Mouse (Mus musculus) forebrain, embryonic 14.5 days (tissue): ENCODE results near the gene Gpr162. TPM values are rescaled to one million over a fixed set of nuclear protein-coding genes. Genes with fewer than 3 reads are reported as not detected.

Experiments
- ATAC-seq: fragments of 200-750 bp; cut with Nextera tagmentation; 2 replicates; pipeline ENCODE4 v1.8.0; 2017; ENCODE audit warnings: mild to moderate bottlenecking, moderate library complexity
- DNase-seq: peaks from one replicate; pipeline ENCODE4 v3.0.0-alpha.2; 2015; ENCODE audit warnings: low spot score
- H3K27ac ChIP-seq: fragments of 300-500 bp; sonication (generic); 2 replicates; pipeline ENCODE4 v1.5.1; 2014; ENCODE audit warnings: low read depth, mild to moderate bottlenecking, control low read depth, low read length, moderate library complexity
- H3K27me3 ChIP-seq: fragments of 300-500 bp; sonication (generic); replicated peaks from 2 replicates; pipeline ENCODE4 v1.6.1; 2014; ENCODE audit warnings: low read length, control low read depth, mixed read lengths; ENCODE audit not compliant: control insufficient read depth, insufficient read depth
- H3K36me3 ChIP-seq: fragments of 300-500 bp; sonication (generic); 2 replicates; pipeline ENCODE4 v1.6.1; 2014; ENCODE audit warnings: low read length, control low read depth; ENCODE audit not compliant: control insufficient read depth, insufficient read depth
- H3K4me1 ChIP-seq: fragments of 300-500 bp; sonication (generic); 2 replicates; pipeline ENCODE4 v1.6.1; 2014; ENCODE audit warnings: antibody characterized with exemption, low read length, control low read depth; ENCODE audit not compliant: control insufficient read depth, insufficient read depth
- H3K4me2 ChIP-seq: fragments of 300-500 bp; sonication (generic); 2 replicates; pipeline ENCODE4 v1.6.1; 2014; ENCODE audit warnings: mild to moderate bottlenecking, control low read depth, low read length
- H3K4me3 ChIP-seq: fragments of 300-500 bp; sonication (generic); 2 replicates; pipeline ENCODE4 v1.5.1; 2014; ENCODE audit warnings: low read depth, low read length, control low read depth
- H3K9ac ChIP-seq: fragments of 300-500 bp; sonication (generic); 2 replicates; pipeline ENCODE4 v1.6.1; 2014; ENCODE audit warnings: mild to moderate bottlenecking, low read length, control low read depth, moderate library complexity
- H3K9me3 ChIP-seq: fragments of 300-500 bp; sonication (generic); replicated peaks from 2 replicates; pipeline ENCODE4 v1.6.1; 2016; ENCODE audit warnings: low read length, control low read depth, mixed read lengths; ENCODE audit not compliant: control insufficient read depth
- WGBS: fragments of 180-500 bp; shearing (Covaris S2); extraction: QIAGEN DNeasy Blood & Tissue Kit; methylation state at CpG from one replicate; pipeline ENCODE4 v1.1.7; 2014; 5-methylcytosine and 5-hydroxymethylcytosine counted together
- polyA plus RNA-seq: library from polyadenylated mRNA; unstranded; fragments of >200 nt; fragmentation: Nextera tagmentation; extraction: Ambion mirVana; gene quantifications from 2 replicates; pipeline ENCODE4 v1.2.1, GENCODE M21; 2014

Gpr162 gene
- polyA plus RNA-seq, 1 experiment from 2014 or later: 11.0 TPM

DNA sequence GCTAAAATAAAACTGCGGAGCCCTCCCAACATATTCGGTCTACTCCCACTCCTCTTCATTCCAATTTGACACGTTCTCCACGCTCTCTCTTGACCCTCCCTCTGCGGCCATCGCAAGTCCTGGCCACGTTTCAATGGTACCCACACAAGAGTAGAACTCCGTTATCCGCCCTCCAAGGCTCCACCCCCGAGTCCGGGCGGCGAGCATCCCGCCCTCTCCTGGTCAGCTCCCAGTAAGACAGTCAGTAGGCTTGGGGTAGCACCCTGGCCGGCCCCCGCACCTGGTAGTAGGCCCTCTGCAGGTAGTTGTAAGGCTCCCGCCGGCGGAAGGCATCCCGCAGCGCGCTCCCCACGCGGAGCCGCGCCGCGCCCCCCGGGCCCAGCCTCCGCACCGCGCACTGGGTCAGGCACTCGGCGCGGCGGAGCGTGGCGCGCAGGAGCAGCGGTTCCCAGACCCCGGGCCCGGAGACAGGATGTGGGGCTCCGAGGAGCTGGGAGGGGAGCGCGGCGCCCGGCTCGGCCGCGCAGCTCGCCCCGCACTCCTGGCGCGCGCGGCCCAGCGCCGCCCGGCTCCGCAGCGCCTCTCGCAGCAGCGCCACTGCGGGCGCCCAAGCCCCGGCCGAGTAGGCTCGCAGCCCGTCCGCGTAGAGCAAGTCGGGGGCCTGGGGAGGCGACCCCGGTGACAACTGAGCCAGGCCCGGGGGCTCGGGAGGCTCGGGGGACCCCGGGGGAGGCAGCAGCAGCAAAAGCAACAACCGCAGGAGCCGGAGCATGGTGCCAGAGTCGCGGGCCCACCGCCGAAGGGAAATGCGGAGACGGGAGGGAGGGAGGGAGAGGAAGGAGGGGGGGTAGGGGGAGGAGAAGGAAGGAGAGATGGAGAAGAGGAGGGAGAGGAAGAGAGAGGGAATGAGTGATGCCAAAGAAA is 6.6 kb downstream of the Gpr162 start, which contains the start of gene P3h3:
Gene P3h3 (minus strand): TSS at position 837 of the 924 bp plus-strand sequence.
- Histone ChIP-seq H3K9ac (peak within 1 kb of the TSS; percentile 93), H3K27ac (peak within 1 kb of the TSS; percentile 98), H3K27me3 (no peaks in the 10 kb centered on the region), H3K4me1 (peaks cover 21% of the 10 kb centered on the region), H3K4me3 (peak within 1 kb of the TSS; percentile 75), H3K4me2 (peak within 1 kb of the TSS; percentile 78), H3K9me3 (no peaks in the 10 kb centered on the region), H3K36me3 (peaks cover 31% of the 10 kb centered on the region)
- under 1% methylated on average over 85 of the region's 86 CpGs for WGBS
- ATAC-seq: peak; percentile 87
- DNase-seq: peak; percentile 90

DNA sequence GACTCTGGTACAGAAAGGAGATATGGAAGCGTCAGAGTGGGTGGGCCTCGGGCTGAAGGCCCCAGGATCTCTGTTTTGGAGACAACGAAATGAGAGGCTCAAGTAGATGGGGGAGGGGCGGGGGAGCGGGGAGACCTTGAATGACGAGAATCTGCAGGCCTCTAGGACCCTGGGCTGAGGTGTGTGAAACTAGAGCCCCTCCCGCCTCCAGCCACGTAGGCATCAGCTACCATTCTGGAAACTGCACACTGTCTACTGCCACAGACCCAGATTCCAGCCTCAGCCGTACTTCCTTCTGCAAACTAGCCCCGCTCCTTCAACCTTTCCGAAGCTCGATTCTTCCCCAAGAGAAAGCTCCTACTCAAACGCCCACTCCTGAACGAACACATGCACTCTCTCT is 7.5 kb downstream of the Gpr162 start:
- H3K27ac ChIP-seq: peak overlapping the region; percentile 98
- DNase-seq (peak; percentile 74), ATAC-seq (peak; percentile 55)
- peaks cover 34% of the 10 kb centered on the region for H3K36me3 ChIP-seq
- H3K4me2 ChIP-seq: peak overlapping the region; percentile 78
- peaks cover 20% of the 10 kb centered on the region for H3K4me1 ChIP-seq
- no peaks in the 10 kb centered on the region for H3K27me3 ChIP-seq
- WGBS: 3% methylated on average over 14 of the region's 14 CpGs
- H3K9me3 ChIP-seq: no peaks in the 10 kb centered on the region
- peak overlapping the region; percentile 93 for H3K9ac ChIP-seq
- H3K4me3 ChIP-seq: peak overlapping the region; percentile 75

DNA sequence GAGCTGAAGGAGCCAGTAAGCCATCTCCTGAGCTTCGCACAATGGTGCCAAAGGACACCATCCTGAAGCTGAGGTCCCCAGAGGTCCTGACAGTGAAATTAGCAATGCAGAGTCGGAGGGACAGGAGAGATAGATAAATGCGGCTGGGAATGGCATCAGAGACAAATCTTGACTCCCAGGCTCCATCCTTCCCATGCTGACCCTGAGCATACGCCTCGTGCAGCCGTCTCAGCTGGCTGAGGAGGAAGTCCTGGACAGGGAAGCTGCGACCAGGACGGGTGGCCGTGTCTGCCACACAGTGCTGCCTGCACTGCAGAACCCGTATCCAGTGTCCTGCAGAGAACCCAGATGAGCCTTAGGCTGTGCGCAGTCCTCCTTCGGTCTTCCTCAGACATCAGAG is 9.1 kb downstream of the Gpr162 start:
- Histone ChIP-seq H3K9me3 (no peaks in the 10 kb centered on the region), H3K9ac (no peak overlapping the region), H3K27me3 (no peaks in the 10 kb centered on the region), H3K4me2 (no peak overlapping the region), H3K36me3 (peaks cover 34% of the 10 kb centered on the region), H3K27ac (no peak overlapping the region), H3K4me3 (no peak overlapping the region), H3K4me1 (peaks cover 15% of the 10 kb centered on the region)
- WGBS: 79% methylated on average over 12 of the region's 12 CpGs
- no peak for ATAC-seq
- DNase-seq: no peak

DNA sequence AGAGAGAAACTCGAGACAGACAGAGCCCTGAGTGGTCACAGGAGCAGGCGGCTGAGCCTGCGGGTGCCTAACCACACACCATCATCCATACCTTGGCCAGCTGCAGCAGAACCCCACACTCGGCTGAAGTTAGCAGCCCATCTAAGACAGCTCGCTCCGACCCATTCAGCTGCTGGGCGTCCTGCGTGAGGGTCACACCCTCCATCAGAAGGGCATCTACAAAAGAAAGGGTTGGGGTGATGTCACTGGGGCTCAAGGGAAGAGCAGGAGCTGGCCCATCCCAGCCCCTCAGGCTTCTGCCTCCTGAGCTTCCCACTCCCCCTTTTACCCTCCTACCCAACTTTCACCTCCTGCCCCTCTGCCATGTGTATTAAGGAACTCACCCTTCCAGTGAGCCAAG is 13.2 kb downstream of the Gpr162 start:
- WGBS: 54% methylated on average over 8 of the region's 8 CpGs

DNA sequence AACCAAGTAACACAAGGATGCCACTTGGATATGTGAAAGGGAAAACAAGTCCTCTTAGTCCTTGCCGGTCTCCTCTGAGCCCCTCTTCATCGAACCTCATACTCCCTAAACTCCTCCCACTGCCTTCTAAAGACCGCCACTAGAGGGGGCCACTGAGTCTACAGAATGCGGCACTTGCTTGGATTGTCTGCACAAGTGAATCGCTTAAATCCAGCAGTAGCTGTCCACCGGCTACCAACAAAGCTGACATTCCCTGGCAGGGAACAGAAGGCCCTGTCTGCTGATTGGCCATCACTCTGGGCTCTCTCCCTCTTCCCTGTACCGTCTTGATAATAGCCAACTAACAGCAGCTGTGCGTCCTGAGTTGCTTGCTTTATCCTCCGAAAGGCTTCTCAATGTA is 16.5 kb downstream of the Gpr162 start:
- ATAC-seq: peak; percentile 92
- Histone ChIP-seq H3K9ac (no peak overlapping the region), H3K27ac (peak overlapping the region; percentile 52; the same call in 1 of the 2 replicates), H3K27me3 (no peaks in the 10 kb centered on the region), H3K9me3 (no peaks in the 10 kb centered on the region), H3K4me3 (no peak overlapping the region), H3K36me3 (peaks cover 18% of the 10 kb centered on the region), H3K4me1 (no peaks in the 10 kb centered on the region), H3K4me2 (0 out of 2 replicates have a peak overlapping the region, but pooled peaks have one; percentile 15)
- peak; percentile 97 for DNase-seq
- 7% methylated on average over 9 of the region's 9 CpGs for WGBS

More for the DNA sequence above, 13.2 kb downstream of the Gpr162 start:
- ATAC-seq (no peak), DNase-seq (no peak)
- Histone ChIP-seq H3K4me2 (no peak overlapping the region), H3K4me3 (no peak overlapping the region), H3K9ac (no peak overlapping the region), H3K4me1 (no peaks in the 10 kb centered on the region), H3K27ac (no peak overlapping the region), H3K36me3 (peaks cover 33% of the 10 kb centered on the region), H3K27me3 (no peaks in the 10 kb centered on the region), H3K9me3 (no peaks in the 10 kb centered on the region)

DNA sequence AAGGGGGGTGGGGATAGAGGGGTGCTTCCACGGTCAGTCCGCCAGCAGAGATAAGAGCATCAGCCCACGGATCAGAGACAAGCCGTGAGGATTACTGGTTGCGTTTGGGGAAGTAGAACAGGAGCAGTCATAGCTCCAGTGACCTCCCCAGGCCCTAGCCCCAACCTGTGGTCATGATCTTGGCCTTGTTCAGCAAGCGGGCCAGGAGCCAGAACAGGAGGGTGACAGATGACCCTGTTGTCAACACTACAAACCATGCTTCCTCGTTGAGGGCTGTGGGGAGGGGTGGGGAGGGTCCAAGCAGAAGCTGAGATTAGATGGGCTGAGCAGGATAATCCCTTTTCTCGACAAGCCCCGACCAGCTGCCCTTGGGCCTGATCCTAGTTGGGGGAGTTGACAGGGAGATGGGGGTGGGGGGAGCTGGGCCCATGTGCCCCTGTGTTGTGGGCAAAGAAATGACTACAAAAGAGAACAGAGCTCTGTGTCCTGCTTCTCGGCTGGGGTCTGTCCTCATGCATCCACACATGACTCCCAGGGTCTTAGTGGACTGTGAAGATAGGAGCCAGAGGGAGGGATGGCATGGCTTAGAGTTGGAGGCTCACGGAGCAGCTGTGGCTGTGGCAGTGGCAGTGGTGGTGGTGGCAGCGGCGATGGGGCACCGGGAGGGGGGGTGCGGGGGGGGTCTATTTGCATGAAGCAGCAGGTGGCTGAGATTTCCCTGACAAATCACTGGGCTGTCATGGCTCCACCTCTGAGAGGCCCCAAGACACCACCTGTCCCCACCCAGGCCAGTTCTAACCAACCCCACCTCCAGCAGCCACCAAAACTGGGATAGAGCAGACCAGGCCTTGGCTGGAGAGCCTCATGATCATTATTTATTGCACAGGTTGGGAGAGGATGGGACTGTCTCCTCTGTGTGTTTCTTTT is 23.3 kb downstream of the Gpr162 start, which contains the start of gene Gnb3:
Gene Gnb3 (minus strand): TSS at position 35 of the 927 bp plus-strand sequence.
- peaks cover 11% of the 10 kb centered on the region; the same call in 1 of the 2 replicates for H3K36me3 ChIP-seq
- H3K9ac ChIP-seq: peak within 1 kb of the TSS; percentile 35; the same call in 1 of the 2 replicates
- H3K4me1 ChIP-seq: no peaks in the 10 kb centered on the region
- H3K4me3 ChIP-seq: no peak within 1 kb of the TSS
- 34% methylated on average over 15 of the region's 15 CpGs for WGBS
- ATAC-seq: peak; percentile 24; the same call in 1 of the 2 replicates
- H3K9me3 ChIP-seq: no peaks in the 10 kb centered on the region
- no peak within 1 kb of the TSS for H3K4me2 ChIP-seq
- H3K27me3 ChIP-seq: no peaks in the 10 kb centered on the region
- no peak for DNase-seq
- peak within 1 kb of the TSS; percentile 24; the same call in 1 of the 2 replicates for H3K27ac ChIP-seq

DNA sequence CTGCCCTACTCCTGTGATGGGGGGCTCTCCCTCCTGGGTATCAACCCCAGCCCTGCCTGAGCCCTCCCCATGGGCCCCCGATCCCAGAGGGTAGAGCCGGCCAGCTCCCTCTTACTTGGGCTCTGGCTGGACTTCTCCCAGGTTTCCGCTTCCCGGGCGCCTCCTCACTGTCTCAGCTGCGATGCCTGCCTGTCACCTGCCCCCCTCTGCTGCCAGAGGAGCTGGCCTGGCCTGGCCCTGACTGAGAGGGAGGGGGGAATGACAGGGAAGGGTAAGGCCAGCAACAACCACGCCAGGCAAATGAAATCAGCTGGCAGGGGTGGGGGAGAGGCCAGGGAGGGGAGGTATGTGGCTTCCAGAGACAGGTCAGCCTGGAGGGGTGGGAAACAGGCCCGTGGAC is 24.0 kb downstream of the Gpr162 start:
- H3K4me1 ChIP-seq: no peaks in the 10 kb centered on the region
- peak; percentile 21; the same call in 1 of the 2 replicates for ATAC-seq
- peaks cover 11% of the 10 kb centered on the region; the same call in 1 of the 2 replicates for H3K36me3 ChIP-seq
- no peak overlapping the region for H3K4me3 ChIP-seq
- H3K27me3 ChIP-seq: no peaks in the 10 kb centered on the region
- peak overlapping the region; percentile 24; the same call in 1 of the 2 replicates for H3K27ac ChIP-seq
- no peaks in the 10 kb centered on the region for H3K9me3 ChIP-seq
- H3K9ac ChIP-seq: peak overlapping the region; percentile 35; the same call in 1 of the 2 replicates
- no peak for DNase-seq
- H3K4me2 ChIP-seq: no peak overlapping the region
- 15% methylated on average over 8 of the region's 8 CpGs for WGBS

DNA sequence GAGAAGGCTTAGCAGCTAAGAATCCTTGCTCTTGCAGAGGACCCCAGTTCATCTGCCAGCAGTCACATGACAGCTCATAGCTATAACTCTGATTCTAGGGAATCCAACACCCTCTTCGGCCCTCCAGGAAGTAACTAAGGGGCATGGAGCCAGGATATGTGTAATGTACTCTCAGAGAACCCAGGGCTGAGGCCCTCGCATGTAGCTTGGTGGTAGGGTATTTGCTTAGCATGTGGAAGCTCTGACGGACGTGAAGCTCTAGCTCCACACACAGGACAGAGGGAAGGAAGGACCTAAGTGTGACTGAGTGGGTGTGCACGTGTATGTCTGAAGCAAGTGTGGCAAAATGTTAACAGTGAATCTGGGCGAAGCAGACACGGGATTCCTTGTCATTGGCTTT is 27.4 kb downstream of the Gpr162 start:
- Histone ChIP-seq H3K9ac (no peak overlapping the region), H3K4me1 (no peaks in the 10 kb centered on the region), H3K9me3 (no peaks in the 10 kb centered on the region), H3K27me3 (no peaks in the 10 kb centered on the region), H3K36me3 (peaks cover 20% of the 10 kb centered on the region), H3K4me2 (no peak overlapping the region), H3K4me3 (no peak overlapping the region), H3K27ac (no peak overlapping the region)
- ATAC-seq (no peak), DNase-seq (no peak)
- 83% methylated on average over 7 of the region's 7 CpGs for WGBS
